Mouse (Mus musculus): ENCODE measurements around the gene Apobec1. TPM values are rescaled to one million over a fixed set of nuclear protein-coding genes. Genes with fewer than 3 reads are reported as not detected.

Apobec1 gene
- polyA plus RNA-seq, 1 experiment, result 10.5 TPM

GRCm38 (mm10) chr6:122635315-122635714, 33.1 kb upstream of the Apobec1 start:
- H3ac ChIP-seq (ENCODE audit: control insufficient read depth, insufficient read length), result no peak overlapping the region
- H3K36me3 ChIP-seq (ENCODE audit: control insufficient read depth, insufficient read depth), result no peaks in the 10 kb centered on the region
- H3K4me3 ChIP-seq, result no peak overlapping the region
- H3K4me2 ChIP-seq (ENCODE audit: low read depth), result no peak overlapping the region
- no peaks in the 10 kb centered on the region for H3K79me2 ChIP-seq (ENCODE audit: control insufficient read depth, insufficient read depth)
- no peaks in the 10 kb centered on the region for H3K27me3 ChIP-seq (ENCODE audit: control insufficient read depth, insufficient read depth, insufficient read length)
- TF ChIP-seq USF1 (IDR thresholded peaks at IDR 0.05; ENCODE audit: low read depth) (peak; percentile 18), CEBPB (IDR thresholded peaks at IDR 0.05; ENCODE audit: insufficient read depth, poor library complexity, severe bottlenecking) (no peak)

- TF ChIP-seq E2F4 (IDR thresholded peaks at IDR 0.05; ENCODE audit: insufficient read depth), result no peak
- TF ChIP-seq USF1 (IDR thresholded peaks at IDR 0.05; ENCODE audit: low read depth), result no peak
- no peak for TF ChIP-seq TCF12 (IDR thresholded peaks at IDR 0.05; ENCODE audit: insufficient read depth, poor library complexity, severe bottlenecking)
- no peak for TF ChIP-seq CEBPB (IDR thresholded peaks at IDR 0.05; ENCODE audit: insufficient read depth, poor library complexity, severe bottlenecking)
- TF ChIP-seq MYOG (IDR thresholded peaks at IDR 0.05; ENCODE audit: control insufficient read depth in 1 of 3, insufficient read depth in 1 of 3, insufficient read length in 2 of 3, low read depth in 2 of 3), result no peak
- no peak for TF ChIP-seq MAX (IDR thresholded peaks at IDR 0.05; ENCODE audit: low read depth)
- TF ChIP-seq MYOD1 (IDR thresholded peaks at IDR 0.05; ENCODE audit: control insufficient read depth in 1 of 3, insufficient read length in 2 of 3, low read depth in 2 of 3), result no peak
- no peak for TF ChIP-seq POLR2A (IDR thresholded peaks at IDR 0.05; ENCODE audit: insufficient read length, low read depth)
- no peak for TF ChIP-seq POLR2AphosphoS2 (IDR thresholded peaks at IDR 0.05; ENCODE audit: insufficient read length, low read depth)
- no peak for TF ChIP-seq SRF (IDR thresholded peaks at IDR 0.05; ENCODE audit: control insufficient read depth, insufficient read length, low read depth)
- no peak for TF ChIP-seq REST (IDR thresholded peaks at IDR 0.05; ENCODE audit: insufficient read depth, insufficient read length)
- no peak for TF ChIP-seq TCF3 (IDR thresholded peaks at IDR 0.05; ENCODE audit: insufficient read length, low read depth)
- H3K27me3 ChIP-seq (ENCODE audit: control insufficient read depth, insufficient read depth, insufficient read length), result no peaks in the 10 kb centered on the region
- H3ac ChIP-seq (ENCODE audit: control insufficient read depth, insufficient read length), result no peak overlapping the region
- H3K79me2 ChIP-seq (ENCODE audit: control insufficient read depth, insufficient read depth), result no peaks in the 10 kb centered on the region
- H3K36me3 ChIP-seq (ENCODE audit: control insufficient read depth, insufficient read depth), result no peaks in the 10 kb centered on the region
- no peak overlapping the region for H3K4me2 ChIP-seq (ENCODE audit: low read depth)
- no peak overlapping the region for H3K4me3 ChIP-seq
These were observed 31.2 kb upstream of the Apobec1 start for GRCm38 (mm10) chr6:122633411-122633810.

GRCm38 (mm10) chr6:122627469-122628108, 25.3 kb upstream of the Apobec1 start:
- Histone ChIP-seq H3ac (ENCODE audit: control insufficient read depth, insufficient read length) (no peak overlapping the region), H3K4me2 (ENCODE audit: low read depth) (no peak overlapping the region), H3K27me3 (ENCODE audit: control insufficient read depth, insufficient read depth, insufficient read length) (no peaks in the 10 kb centered on the region), H3K4me3 (no peak overlapping the region), H3K79me2 (ENCODE audit: control insufficient read depth, insufficient read depth) (no peaks in the 10 kb centered on the region), H3K36me3 (ENCODE audit: control insufficient read depth, insufficient read depth) (no peaks in the 10 kb centered on the region)
- TF ChIP-seq CEBPB (IDR thresholded peaks at IDR 0.05; ENCODE audit: insufficient read depth, poor library complexity, severe bottlenecking), result no peak

GRCm38 (mm10) chr6:122626110-122626509, 23.9 kb upstream of the Apobec1 start, which contains the start of gene Dppa3:
Gene Dppa3, plus strand, starts transcription at chr6:122626410.
- TF ChIP-seq SRF (IDR thresholded peaks at IDR 0.05; ENCODE audit: control insufficient read depth, insufficient read length, low read depth), result no peak
- TF ChIP-seq MYOG (IDR thresholded peaks at IDR 0.05; ENCODE audit: control insufficient read depth in 1 of 3, insufficient read depth in 1 of 3, insufficient read length in 2 of 3, low read depth in 2 of 3), result no peak
- TF ChIP-seq CEBPB (IDR thresholded peaks at IDR 0.05; ENCODE audit: insufficient read depth, poor library complexity, severe bottlenecking), result no peak
- no peak for TF ChIP-seq POLR2A (IDR thresholded peaks at IDR 0.05; ENCODE audit: insufficient read length, low read depth)
- no peak for TF ChIP-seq MYOD1 (IDR thresholded peaks at IDR 0.05; ENCODE audit: control insufficient read depth in 1 of 3, insufficient read length in 2 of 3, low read depth in 2 of 3)
- Histone ChIP-seq H3K4me2 (ENCODE audit: low read depth) (no peak within 1 kb of the TSS), H3K4me3 (no peak within 1 kb of the TSS), H3K79me2 (ENCODE audit: control insufficient read depth, insufficient read depth) (no peaks in the 10 kb centered on the region), H3K36me3 (ENCODE audit: control insufficient read depth, insufficient read depth) (no peaks in the 10 kb centered on the region), H3ac (ENCODE audit: control insufficient read depth, insufficient read length) (no peak within 1 kb of the TSS), H3K27me3 (ENCODE audit: control insufficient read depth, insufficient read depth, insufficient read length) (no peaks in the 10 kb centered on the region)

GRCm38 (mm10) chr6:122625156-122625555, 22.9 kb upstream of the Apobec1 start:
- Histone ChIP-seq H3K4me3 (no peak overlapping the region), H3K4me2 (ENCODE audit: low read depth) (no peak overlapping the region), H3K79me2 (ENCODE audit: control insufficient read depth, insufficient read depth) (no peaks in the 10 kb centered on the region)

GRCm38 (mm10) chr6:122624480-122624879, 22.2 kb upstream of the Apobec1 start:
- no peak overlapping the region for H3ac ChIP-seq (ENCODE audit: control insufficient read depth, insufficient read length)
- TF ChIP-seq MYOG (IDR thresholded peaks at IDR 0.05; ENCODE audit: control insufficient read depth in 1 of 3, insufficient read depth in 1 of 3, insufficient read length in 2 of 3, low read depth in 2 of 3) (no peak), MYOD1 (IDR thresholded peaks at IDR 0.05; ENCODE audit: control insufficient read depth in 1 of 3, insufficient read length in 2 of 3, low read depth in 2 of 3) (no peak), E2F4 (IDR thresholded peaks at IDR 0.05; ENCODE audit: insufficient read depth) (no peak), POLR2AphosphoS2 (IDR thresholded peaks at IDR 0.05; ENCODE audit: insufficient read length, low read depth) (no peak), SRF (IDR thresholded peaks at IDR 0.05; ENCODE audit: control insufficient read depth, insufficient read length, low read depth) (no peak), CEBPB (IDR thresholded peaks at IDR 0.05; ENCODE audit: insufficient read depth, poor library complexity, severe bottlenecking) (no peak), TCF3 (IDR thresholded peaks at IDR 0.05; ENCODE audit: insufficient read length, low read depth) (no peak), USF1 (IDR thresholded peaks at IDR 0.05; ENCODE audit: low read depth) (no peak), MAX (IDR thresholded peaks at IDR 0.05; ENCODE audit: low read depth) (no peak), POLR2A (IDR thresholded peaks at IDR 0.05; ENCODE audit: insufficient read length, low read depth) (no peak), REST (IDR thresholded peaks at IDR 0.05; ENCODE audit: insufficient read depth, insufficient read length) (no peak), TCF12 (IDR thresholded peaks at IDR 0.05; ENCODE audit: insufficient read depth, poor library complexity, severe bottlenecking) (no peak)
- no peaks in the 10 kb centered on the region for H3K27me3 ChIP-seq (ENCODE audit: control insufficient read depth, insufficient read depth, insufficient read length)
- no peaks in the 10 kb centered on the region for H3K36me3 ChIP-seq (ENCODE audit: control insufficient read depth, insufficient read depth)
- H3K4me3 ChIP-seq, result no peak overlapping the region
- no peaks in the 10 kb centered on the region for H3K79me2 ChIP-seq (ENCODE audit: control insufficient read depth, insufficient read depth)
- no peak overlapping the region for H3K4me2 ChIP-seq (ENCODE audit: low read depth)

More at GRCm38 (mm10) chr6:122625156-122625555, 22.9 kb upstream of the Apobec1 start:
- no peaks in the 10 kb centered on the region for H3K36me3 ChIP-seq (ENCODE audit: control insufficient read depth, insufficient read depth)
- H3K27me3 ChIP-seq (ENCODE audit: control insufficient read depth, insufficient read depth, insufficient read length), result no peaks in the 10 kb centered on the region
- H3ac ChIP-seq (ENCODE audit: control insufficient read depth, insufficient read length), result no peak overlapping the region
- no peak for TF ChIP-seq POLR2A (IDR thresholded peaks at IDR 0.05; ENCODE audit: insufficient read length, low read depth)

Measured in myocyte (in vitro differentiated cells).